Mouse (Mus musculus) CD4-positive naive resting alpha-beta T cell, adult 57 days (primary cell): Measurements from ENCODE around the gene Vmn1r69. TPM values are rescaled to one million over a fixed set of nuclear protein-coding genes. Genes with fewer than 3 reads are reported as not detected.

Experiments
- total RNA-seq: library from RNA; stranded (reverse); gene quantifications from one replicate; pipeline ENCODE4 v1.2.4, GENCODE M21; 2023

The Vmn1r69 gene
- not detected for total RNA-seq

DNA sequence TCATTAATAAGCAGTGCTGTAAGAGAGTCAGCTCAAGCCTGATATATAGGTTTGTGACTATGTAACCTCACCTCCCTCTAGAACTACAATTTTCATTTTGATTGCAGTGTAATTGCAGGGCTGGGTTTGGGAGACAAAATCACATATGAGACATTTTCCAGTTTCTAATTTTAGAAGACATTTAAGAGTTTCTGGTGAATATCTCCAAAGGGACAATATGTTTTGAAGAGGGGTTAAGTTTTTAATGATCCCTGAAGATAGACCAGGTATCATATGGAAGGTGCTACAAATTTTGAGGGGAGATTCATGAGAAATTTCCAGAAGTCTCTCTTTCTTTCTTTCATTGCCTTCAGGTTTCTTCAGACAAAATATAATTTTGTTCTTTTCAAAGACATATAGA, at the start of gene Vmn1r69:
Vmn1r69 (minus strand) TSS at position 101 of the 400 bp plus-strand sequence.

DNA sequence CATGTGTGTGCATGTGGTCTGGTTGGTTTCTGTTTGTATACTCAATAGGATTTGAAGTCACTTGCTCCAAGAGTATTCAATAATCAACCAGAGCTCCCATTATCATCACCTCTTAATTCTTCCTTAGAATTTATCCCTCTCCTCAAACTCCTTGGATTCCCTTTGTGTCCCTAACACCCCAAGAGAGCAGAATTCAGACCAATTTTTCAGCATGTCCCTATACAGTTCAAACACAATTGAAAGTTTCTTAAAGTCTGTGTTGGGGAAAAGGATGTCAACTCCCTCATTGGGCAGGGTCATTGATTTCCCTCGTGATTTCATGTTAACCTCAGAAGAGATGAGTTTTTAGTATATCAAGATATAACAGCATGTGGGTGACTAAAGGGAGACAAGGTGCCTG, 17.8 kb upstream of the Vmn1r69 start, which contains the start of gene Vmn1r70:
Vmn1r70 (plus strand) TSS at position 301 of the 400 bp plus-strand sequence.

DNA sequence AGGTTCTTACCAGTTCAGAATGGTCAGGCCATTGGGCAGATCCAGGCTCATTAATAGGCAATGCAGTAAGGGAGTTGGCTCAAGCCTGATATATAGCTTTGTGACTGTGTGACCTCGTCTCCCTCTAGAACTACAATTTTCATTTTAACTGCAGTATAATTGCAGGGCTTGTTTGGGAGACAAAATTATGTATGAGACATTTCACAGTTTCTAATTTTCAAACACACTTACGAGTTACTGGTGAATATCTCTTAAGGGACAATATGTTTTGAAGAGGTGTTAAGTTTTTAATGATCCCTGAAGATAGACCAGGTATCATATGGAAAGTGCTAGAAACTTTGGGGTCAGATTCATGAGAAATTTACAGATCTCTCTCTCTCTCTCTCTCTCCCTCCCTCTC, 55.1 kb downstream of the Vmn1r69 start, which contains the start of gene Vmn1r68:
Vmn1r68 (minus strand) TSS at position 101 of the 400 bp plus-strand sequence.

Other genes with a start within 250 kb of the Vmn1r69 start
- not detected for gene Vmn1r67, start 170.3 kb downstream of the Vmn1r69 start, total RNA-seq
- 1.1 TPM for gene Zik1, start 118.3 kb downstream of the Vmn1r69 start, total RNA-seq
- not detected for gene Vmn1r68, start 55.2 kb downstream of the Vmn1r69 start, total RNA-seq
- gene Vmn1r70, start 17.9 kb upstream of the Vmn1r69 start, total RNA-seq = not detected
- not detected for gene Nlrp4b, start 74.1 kb upstream of the Vmn1r69 start, total RNA-seq
- not detected for gene Vmn1r71, start 140.7 kb upstream of the Vmn1r69 start, total RNA-seq